9 mouse cellular contexts compared by ENCODE assay signal in genomic region chr1:34749161-34750040, GRCm38 (mm10).
DNase-seq lines count a peak whose midpoint lies in the region; ATAC-seq lines count a peak whose summit lies in the region.
"Had no signal": no experiment of that assay in that cellular context is flagged by ENCODE, and none has a peak within 500 bp of the region (broad histone marks: within the 10 kb centered on the region; RNA-seq: fewer than 3 reads in every experiment).

No protein-coding gene starts in this region.

- DNase-seq in heart, postnatal 36 days: no peak
- peak; percentile 42 for DNase-seq in ZHBTc4 (ENCODE audit: low read depth, low spot score)
- DNase-seq in forebrain, embryonic 14.5 days (ENCODE audit: low spot score): peak; percentile 66
- peak; percentile 43 for DNase-seq in mesoderm, embryonic 11.5 days (ENCODE audit: low read depth, low spot score)
- DNase-seq in gastrocnemius, adult 18-20 months (ENCODE audit: low spot score): no peak
- no peak for DNase-seq in lung, postnatal 25 days (ENCODE audit: low spot score)

- no peak for ATAC-seq in heart, embryonic 14.5 days (ENCODE audit: insufficient number of reproducible peaks, insufficient read depth, low FRiP score, low read depth)
- peak; percentile 45; the same call in 1 of the 2 replicates for ATAC-seq in forebrain, embryonic 14.5 days
- ATAC-seq in monocyte, adult 5-6 weeks (replicated peaks; ENCODE audit: insufficient number of reproducible peaks, low FRiP score, low TSS enrichment, poor library complexity, severe bottlenecking): no peak

- peaks cover 8 to 15% of the 10 kb centered on the region in 2 experiments for H3K4me1 ChIP-seq in heart, embryonic 14.5 days (ENCODE audit: control insufficient read depth in 2 of 2, insufficient read depth in 2 of 2, low read length in 2 of 2)
- H3K4me1 ChIP-seq in forebrain, embryonic 14.5 days (ENCODE audit: control insufficient read depth, insufficient read depth, low read length): 0 out of 2 replicates have a peak, but pooled peaks cover 11% of the 10 kb centered on the region

- H3K4me2 ChIP-seq in heart, embryonic 14.5 days (ENCODE audit: low read length): peak overlapping the region; percentile 98
- peak overlapping the region; percentile 97 for H3K4me2 ChIP-seq in forebrain, embryonic 14.5 days (ENCODE audit: low read length)

- no peak overlapping the region for H3K9ac ChIP-seq in heart, embryonic 14.5 days (ENCODE audit: low read length)
- H3K9ac ChIP-seq in forebrain, embryonic 14.5 days (ENCODE audit: low read length): no peak overlapping the region

- no peak overlapping the region for H3K27ac ChIP-seq in heart, embryonic 14.5 days (replicated peaks in 1 of 2; ENCODE audit: control insufficient read depth in 1 of 2, insufficient read depth in 1 of 2, low read depth in 2 of 2, low read length in 2 of 2)
- no peak overlapping the region for H3K27ac ChIP-seq in forebrain, embryonic 14.5 days (ENCODE audit: low read depth, low read length)

- peaks cover 58% of the 10 kb centered on the region for H3K27me3 ChIP-seq in heart, embryonic 14.5 days (ENCODE audit: control insufficient read depth, insufficient read depth, low read length)
- peaks cover 15% of the 10 kb centered on the region for H3K27me3 ChIP-seq in forebrain, embryonic 14.5 days (replicated peaks; ENCODE audit: control insufficient read depth, insufficient read depth, low read length)

- H3K9me3 ChIP-seq in heart, embryonic 14.5 days (ENCODE audit: control insufficient read depth, low read length): no peaks in the 10 kb centered on the region
- H3K9me3 ChIP-seq in forebrain, embryonic 14.5 days (replicated peaks; ENCODE audit: control insufficient read depth, low read length): no peaks in the 10 kb centered on the region
- H3K9me3 ChIP-seq: G1E had no signal

- peak overlapping the region in 1 of 2 experiments; percentile 65; a peak in 2 of 4 replicates for H3K4me3 ChIP-seq in heart, embryonic 14.5 days (ENCODE audit: control insufficient read depth in 1 of 2, insufficient read depth in 1 of 2, low read depth in 1 of 2, low read length in 2 of 2)
- peak overlapping the region; percentile 3; the same call in 1 of the 2 replicates for H3K4me3 ChIP-seq in forebrain, embryonic 14.5 days (ENCODE audit: low read depth, low read length)

- 15% methylated on average over 14 of the region's 14 CpGs for WGBS in heart, embryonic 14.5 days
- WGBS in forebrain, embryonic 14.5 days: 9% methylated on average over 14 of the region's 14 CpGs

- no peaks in the 10 kb centered on the region for H3K36me3 ChIP-seq in heart, embryonic 14.5 days (ENCODE audit: control insufficient read depth, insufficient read depth, low read length)
- no peaks in the 10 kb centered on the region for H3K36me3 ChIP-seq in forebrain, embryonic 14.5 days (ENCODE audit: control insufficient read depth, insufficient read depth, low read length)
- H3K36me3 ChIP-seq: G1E had no signal

- intact Hi-C loops in heart, postnatal 36 days (cut with DNase I): no loop called here

Comparison
In these comparisons a context has a peak if more than half of its experiments do, and no peak if none do; other contexts are left out.
1. DNase-seq: peak in ZHBTc4 (single experiment), forebrain, embryonic 14.5 days (single experiment) and mesoderm, embryonic 11.5 days (single experiment); none in heart, postnatal 36 days (0 of 2), gastrocnemius, adult 18-20 months (single experiment) and lung, postnatal 25 days (single experiment).